Mouse (Mus musculus) layer of hippocampus, adult 11-12 months (tissue): Measurements from ENCODE around the gene Zfp131.
A peak's percentile ranks its signal among the peaks of the same experiment; 100 is the strongest.

Source experiments
- DNase-seq: peaks from one replicate; pipeline ENCODE4 v3.0.0; 2022; ENCODE audit warnings: low spot score

The Zfp131 gene

GRCm38 (mm10) chr13:119755141-119755547 is 35.5 kb downstream of the Zfp131 start:
- DNase-seq: peak; percentile 37

GRCm38 (mm10) chr13:119754635-119755020 is 36.1 kb downstream of the Zfp131 start:
- DNase-seq: no peak

- peak; percentile 29 for DNase-seq
These were observed 36.6 kb downstream of the Zfp131 start for GRCm38 (mm10) chr13:119753859-119754634.

- DNase-seq: no peak
These were observed 43.8 kb downstream of the Zfp131 start for GRCm38 (mm10) chr13:119746930-119747329.

GRCm38 (mm10) chr13:119743470-119743869 is 47.2 kb downstream of the Zfp131 start:
- no peak for DNase-seq

GRCm38 (mm10) chr13:119742711-119743415 is 47.8 kb downstream of the Zfp131 start:
- DNase-seq: peak; percentile 19

- no peak for DNase-seq
These were observed 49.1 kb downstream of the Zfp131 start for GRCm38 (mm10) chr13:119741390-119742237.

- no peak for DNase-seq
These were observed 59.2 kb downstream of the Zfp131 start for GRCm38 (mm10) chr13:119731448-119731847.

- no peak for DNase-seq
These were observed 61.3 kb downstream of the Zfp131 start for GRCm38 (mm10) chr13:119729406-119729805.

- no peak for DNase-seq
These were observed 62.9 kb downstream of the Zfp131 start for GRCm38 (mm10) chr13:119727608-119728387.

GRCm38 (mm10) chr13:119724541-119724940 is 66.1 kb downstream of the Zfp131 start:
- no peak for DNase-seq

- no peak for DNase-seq
These were observed 67.3 kb downstream of the Zfp131 start for GRCm38 (mm10) chr13:119723368-119723767.

GRCm38 (mm10) chr13:119722447-119722846 is 68.2 kb downstream of the Zfp131 start:
- DNase-seq: no peak

GRCm38 (mm10) chr13:119716105-119716504 is 74.6 kb downstream of the Zfp131 start:
- no peak for DNase-seq
